Mouse (Mus musculus) forebrain, embryonic 14.5 days (tissue): ENCODE measurements at regions not wholly inside any gene's neighbourhood (a gene's known extent, or its start where the extent isn't known, plus 50 kb on each side); places are given as distances from the start of the nearest gene placed in this dataset.

ENCODE experiments used
- ATAC-seq: fragments of 200-750 bp; cut with Nextera tagmentation; 2 replicates; pipeline ENCODE4 v1.8.0; 2017; ENCODE audit warnings: mild to moderate bottlenecking, moderate library complexity
- DNase-seq: peaks from one replicate; pipeline ENCODE4 v3.0.0-alpha.2; 2015; ENCODE audit warnings: low spot score
- H3K27ac ChIP-seq: fragments of 300-500 bp; sonication (generic); 2 replicates; pipeline ENCODE4 v1.5.1; 2014; ENCODE audit warnings: low read depth, mild to moderate bottlenecking, control low read depth, low read length, moderate library complexity
- H3K27me3 ChIP-seq: fragments of 300-500 bp; sonication (generic); replicated peaks from 2 replicates; pipeline ENCODE4 v1.6.1; 2014; ENCODE audit warnings: low read length, control low read depth, mixed read lengths; ENCODE audit not compliant: control insufficient read depth, insufficient read depth
- H3K36me3 ChIP-seq: fragments of 300-500 bp; sonication (generic); 2 replicates; pipeline ENCODE4 v1.6.1; 2014; ENCODE audit warnings: low read length, control low read depth; ENCODE audit not compliant: control insufficient read depth, insufficient read depth
- H3K4me1 ChIP-seq: fragments of 300-500 bp; sonication (generic); 2 replicates; pipeline ENCODE4 v1.6.1; 2014; ENCODE audit warnings: antibody characterized with exemption, low read length, control low read depth; ENCODE audit not compliant: control insufficient read depth, insufficient read depth
- H3K4me2 ChIP-seq: fragments of 300-500 bp; sonication (generic); 2 replicates; pipeline ENCODE4 v1.6.1; 2014; ENCODE audit warnings: mild to moderate bottlenecking, control low read depth, low read length
- H3K4me3 ChIP-seq: fragments of 300-500 bp; sonication (generic); 2 replicates; pipeline ENCODE4 v1.5.1; 2014; ENCODE audit warnings: low read depth, low read length, control low read depth
- H3K9ac ChIP-seq: fragments of 300-500 bp; sonication (generic); 2 replicates; pipeline ENCODE4 v1.6.1; 2014; ENCODE audit warnings: mild to moderate bottlenecking, low read length, control low read depth, moderate library complexity
- H3K9me3 ChIP-seq: fragments of 300-500 bp; sonication (generic); replicated peaks from 2 replicates; pipeline ENCODE4 v1.6.1; 2016; ENCODE audit warnings: low read length, control low read depth, mixed read lengths; ENCODE audit not compliant: control insufficient read depth
- WGBS: fragments of 180-500 bp; shearing (Covaris S2); extraction: QIAGEN DNeasy Blood & Tissue Kit; methylation state at CpG from one replicate; pipeline ENCODE4 v1.1.7; 2014; 5-methylcytosine and 5-hydroxymethylcytosine counted together

GRCm38 (mm10) chr14:112142668-112143067 is 467.8 kb downstream of the Slitrk5 start:
- ATAC-seq = no peak
- Histone ChIP-seq H3K4me3 (no peak overlapping the region), H3K9me3 (no peaks in the 10 kb centered on the region), H3K27ac (no peak overlapping the region), H3K27me3 (no peaks in the 10 kb centered on the region), H3K36me3 (no peaks in the 10 kb centered on the region), H3K4me2 (no peak overlapping the region), H3K9ac (no peak overlapping the region), H3K4me1 (no peaks in the 10 kb centered on the region)
- WGBS = 95% methylated on average over 4 of the region's 4 CpGs
- DNase-seq = no peak

- Histone ChIP-seq H3K36me3 (no peaks in the 10 kb centered on the region), H3K27ac (no peak overlapping the region), H3K27me3 (no peaks in the 10 kb centered on the region), H3K4me3 (no peak overlapping the region), H3K9me3 (no peaks in the 10 kb centered on the region), H3K9ac (no peak overlapping the region), H3K4me1 (no peaks in the 10 kb centered on the region), H3K4me2 (no peak overlapping the region)
- peak; percentile 68 for DNase-seq
- 63% methylated on average over 3 of the region's 3 CpGs for WGBS
- ATAC-seq = peak; percentile 82; the same call in 1 of the 2 replicates
Measured at GRCm38 (mm10) chr14:112153950-112154349, 479.1 kb downstream of the Slitrk5 start.
